Mouse (Mus musculus) ES-Bruce4 (cell line): Measurements from ENCODE around the gene Nprl3.

ENCODE experiments used
- CTCF ChIP-seq: IDR thresholded peaks from one replicate; pipeline ENCODE4 v1.8.1; 2011; ENCODE audit warnings: low read depth, low read length
- EP300 ChIP-seq: IDR thresholded peaks from 2 replicates; pipeline ENCODE4 v1.6.1; 2011; ENCODE audit warnings: low read depth, low read length; ENCODE audit not compliant: insufficient read depth
- POLR2A ChIP-seq: IDR thresholded peaks from one replicate; pipeline ENCODE4 v1.8.1; 2011; ENCODE audit warnings: low read length; ENCODE audit not compliant: insufficient read depth

DNA sequence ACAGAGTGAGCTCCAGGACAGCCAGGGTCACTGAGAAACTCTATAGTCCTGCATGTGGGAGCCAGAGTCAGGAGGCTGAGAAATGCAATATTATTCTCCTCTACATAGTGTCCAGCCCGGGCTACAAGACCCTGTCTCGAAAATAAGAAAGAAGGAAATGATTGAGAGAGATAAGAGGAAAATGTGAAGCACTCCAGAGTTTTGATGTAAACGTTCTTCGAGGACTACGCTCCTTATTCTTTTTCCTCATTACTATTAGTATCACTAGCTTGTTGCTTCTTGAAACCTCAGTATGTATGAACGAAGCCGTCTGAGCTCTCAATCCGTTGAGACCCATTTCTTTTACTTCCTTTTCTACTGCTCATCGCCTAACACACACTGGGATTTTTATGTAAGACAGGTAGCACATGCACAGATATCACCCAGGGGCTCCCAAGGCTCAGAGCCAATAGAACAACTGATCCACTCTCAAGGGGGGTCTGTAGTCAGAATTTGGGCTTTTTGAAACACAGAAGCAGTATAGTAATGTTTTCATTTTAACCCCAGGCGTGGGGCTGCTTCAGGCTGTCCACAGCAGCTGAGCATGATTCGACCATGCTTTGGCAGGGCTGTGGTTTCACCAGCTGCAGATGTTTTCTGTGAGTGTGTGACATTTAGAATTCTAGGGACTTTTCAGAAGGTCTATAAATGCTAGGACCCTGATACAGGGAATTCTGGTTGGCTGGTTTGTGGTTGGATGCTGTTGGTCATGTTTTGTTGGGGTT is 65.4 kb downstream of the Nprl3 start:
- TF ChIP-seq POLR2A (no peak), CTCF (no peak), EP300 (no peak)
